Mouse (Mus musculus): ENCODE data around the gene Clip3.

DNA sequence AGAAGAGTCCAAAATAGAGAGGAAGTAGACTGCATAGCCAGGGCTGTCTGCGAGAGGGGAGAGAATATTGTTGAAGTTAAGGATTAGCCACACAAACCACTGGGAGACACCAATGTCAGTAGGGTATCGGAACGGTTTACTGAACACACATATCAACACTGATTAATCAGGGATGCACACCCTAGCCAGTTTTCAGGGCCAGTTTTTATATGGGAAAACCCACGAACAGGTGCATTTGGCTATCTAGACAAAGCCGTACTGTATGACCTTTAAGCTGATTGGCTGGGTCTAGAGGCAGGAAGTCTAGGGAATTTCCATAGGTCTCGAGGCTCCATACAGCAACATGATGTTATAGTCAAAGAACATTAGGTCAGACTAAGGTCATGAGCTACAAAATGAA, 31.3 kb downstream of the Clip3 start:
- TF ChIP-seq POLR2A (IDR thresholded peaks at IDR 0.05; ENCODE audit: insufficient read depth, low read length) = no peak
- no peak for TF ChIP-seq CTCF (IDR thresholded peaks at IDR 0.05; ENCODE audit: low read depth, low read length)
- TF ChIP-seq EP300 (IDR thresholded peaks at IDR 0.05; ENCODE audit: insufficient read depth, low read depth, low read length) = no peak

Measured in ES-Bruce4 (cell line).